Mouse (Mus musculus): Measurements from ENCODE around the gene Ahcyl2. TPM values are rescaled to one million over a fixed set of nuclear protein-coding genes. Genes with fewer than 3 reads are reported as not detected.
"Not testable (repeated sequence)": the region's sequence is repeated elsewhere in the genome, so short reads cannot be mapped to it uniquely, and the experiment has no call there.

Gene Ahcyl2
- total RNA-seq, 2 experiments from 2014 or later, result 14.7 to 20.3 TPM

DNA sequence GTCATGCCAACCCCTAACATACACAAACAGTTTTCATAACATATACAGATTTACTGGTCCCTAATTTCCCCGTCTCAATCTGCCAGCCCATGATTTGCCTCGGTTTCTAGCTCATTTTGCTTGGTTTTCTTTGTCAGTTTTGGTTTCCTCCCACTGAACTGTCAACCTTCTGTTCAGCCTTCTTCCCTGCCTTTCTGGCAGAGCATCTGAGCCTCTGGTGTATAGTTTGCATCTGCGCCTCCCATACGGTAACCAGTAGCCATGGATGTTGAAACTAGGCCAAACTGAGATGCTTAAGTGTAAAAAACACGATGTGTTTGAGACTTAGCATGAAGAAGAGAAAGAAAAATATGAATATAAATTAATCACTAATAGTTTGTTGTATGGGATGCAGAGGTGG lies 11.8 kb upstream of the Ahcyl2 start:
- intact Hi-C loops (cut with DNase I), result no loop called here
- Histone ChIP-seq H3K27ac (no peak overlapping the region), H3K4me3 (no peak overlapping the region)
- DNase-seq, result no peak
- no peak for TF ChIP-seq CTCF (IDR thresholded peaks at IDR 0.05)

DNA sequence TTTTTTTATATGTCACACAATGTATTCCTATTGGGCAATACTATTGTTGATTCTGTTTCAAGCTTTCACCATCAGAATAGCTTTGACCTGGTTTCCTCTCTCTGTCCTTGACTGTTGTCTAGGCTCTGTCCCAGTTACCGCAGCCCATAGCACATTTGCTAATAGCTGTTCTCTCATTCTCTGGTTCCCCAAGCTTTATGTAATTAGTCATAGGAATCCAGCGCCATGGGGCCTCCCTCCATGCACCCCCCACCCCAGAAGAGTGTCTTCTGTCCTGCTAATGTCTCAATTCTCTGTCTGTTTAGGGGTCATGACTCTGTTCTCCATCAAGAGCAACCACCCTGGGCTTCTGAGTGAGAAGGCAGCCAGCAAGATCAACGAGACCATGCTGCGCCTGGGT lies 11.3 kb upstream of the Ahcyl2 start:
- Histone ChIP-seq H3K4me3 (no peak overlapping the region), H3K27ac (no peak overlapping the region)
- intact Hi-C loops (cut with DNase I), result no loop called here
- DNase-seq, result no peak
- no peak for TF ChIP-seq CTCF (IDR thresholded peaks at IDR 0.05)

DNA sequence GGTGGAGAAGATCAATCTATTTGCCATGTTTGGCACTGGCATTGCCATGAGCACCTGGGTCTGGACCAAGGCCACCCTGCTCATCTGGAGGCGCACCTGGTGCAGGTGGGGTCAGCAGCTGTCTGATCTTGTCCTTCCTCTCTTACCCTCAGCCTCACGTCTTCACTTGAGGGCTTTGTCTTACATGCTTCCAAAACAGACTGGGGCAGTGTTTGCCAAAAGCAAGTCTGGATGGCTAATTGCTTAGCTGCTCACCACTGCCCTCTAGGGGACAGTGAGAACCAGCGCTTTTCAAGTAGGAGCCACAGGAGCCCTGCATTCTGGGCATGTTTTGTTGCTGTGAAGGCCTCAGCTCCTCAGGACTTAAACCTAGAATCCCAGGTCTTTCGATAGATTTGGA lies 9.4 kb upstream of the Ahcyl2 start:
- intact Hi-C loops (cut with DNase I), result loop anchor here (2.0 kb wide), 1 partner anchor 46 kb away; no protein-coding TSS in a partner anchor
- peak; percentile 94 for TF ChIP-seq CTCF (IDR thresholded peaks at IDR 0.05)
- DNase-seq, result peak; percentile 74

DNA sequence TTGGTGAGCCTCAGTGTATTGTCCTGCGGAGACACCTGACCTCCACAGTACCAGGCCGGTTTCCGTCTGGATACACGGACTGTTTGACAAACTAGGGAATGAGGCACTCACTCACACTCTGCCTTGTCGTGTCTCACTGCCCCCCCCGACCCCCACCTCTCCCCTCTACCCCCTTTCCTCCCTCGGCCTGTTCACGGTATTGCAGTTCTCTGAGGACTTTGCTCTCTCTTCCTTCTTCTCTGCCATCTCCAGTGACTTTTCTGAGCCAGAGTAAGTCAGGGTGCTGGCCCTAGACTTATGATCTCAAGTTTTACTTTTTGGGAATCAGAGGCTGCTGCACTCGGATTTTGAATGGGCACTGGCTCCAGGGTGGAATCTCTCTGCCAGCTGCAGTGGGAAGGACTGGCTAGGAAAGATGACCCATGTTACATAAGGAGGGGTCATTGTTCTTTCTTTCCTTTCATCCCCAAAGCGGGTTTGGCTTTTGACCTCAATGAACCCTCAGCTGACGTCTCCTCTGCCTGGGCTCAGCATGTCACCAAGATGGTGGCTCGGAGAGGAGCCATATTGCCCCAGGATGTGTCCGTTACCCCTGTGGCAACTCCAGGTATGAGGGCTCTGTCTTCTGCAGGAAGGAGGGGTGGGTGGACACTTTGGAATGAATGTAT lies 8.7 kb upstream of the Ahcyl2 start:
- no peak for TF ChIP-seq CTCF (IDR thresholded peaks at IDR 0.05)
- no peak overlapping the region for H3K4me3 ChIP-seq
- intact Hi-C loops (cut with DNase I), result loop anchor here (2.0 kb wide), 1 partner anchor 46 kb away; no protein-coding TSS in a partner anchor

More for the DNA sequence above, 9.4 kb upstream of the Ahcyl2 start:
- Histone ChIP-seq H3K27ac (no peak overlapping the region), H3K4me3 (no peak overlapping the region)

DNA sequence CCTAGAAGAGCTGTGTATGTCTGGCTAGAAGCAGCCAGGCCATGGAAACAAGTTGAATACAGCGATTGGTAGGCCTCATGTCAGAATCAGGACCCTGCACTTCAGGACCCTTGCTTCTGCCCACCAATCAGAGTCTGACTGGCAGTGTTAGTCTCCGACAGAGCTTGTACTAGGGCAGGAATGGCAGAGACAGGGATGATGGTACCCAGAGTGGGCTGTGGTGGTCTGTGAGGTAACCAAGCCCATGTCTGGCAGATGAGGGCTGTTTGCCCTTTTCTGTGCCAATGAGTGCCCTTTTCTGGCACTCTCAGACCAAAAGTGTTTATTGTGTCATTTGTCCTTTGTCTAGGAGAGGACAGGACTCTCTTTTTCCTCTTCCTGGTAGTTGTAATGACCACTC lies 7.4 kb upstream of the Ahcyl2 start:
- H3K4me3 ChIP-seq; intact Hi-C loops (cut with DNase I); DNase-seq; H3K27ac ChIP-seq: not testable (repeated sequence)

More for the DNA sequence above, 8.7 kb upstream of the Ahcyl2 start:
- no peak for DNase-seq
- H3K27ac ChIP-seq, result no peak overlapping the region

DNA sequence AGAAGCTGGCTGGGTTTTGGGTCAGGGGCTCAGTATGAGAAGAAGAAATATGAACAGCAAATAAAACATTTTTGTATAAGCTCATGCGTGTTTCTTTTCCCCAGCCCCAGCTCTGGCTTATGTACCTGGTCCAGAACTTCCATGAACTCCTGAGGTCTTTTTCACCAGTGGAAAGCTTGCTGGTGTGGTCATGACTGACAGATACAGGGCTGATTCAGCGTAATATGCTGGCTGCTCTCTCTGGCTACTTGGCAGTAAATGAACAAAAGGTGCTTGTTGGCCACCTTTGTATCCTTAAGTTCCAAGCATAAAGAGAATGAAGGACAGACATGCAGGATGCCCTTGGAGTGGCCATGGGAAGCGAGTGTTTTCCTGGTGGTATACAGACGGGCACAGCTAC lies 6.5 kb upstream of the Ahcyl2 start:
- intact Hi-C loops (cut with DNase I), result no loop called here
- DNase-seq, result no peak
- TF ChIP-seq CTCF (IDR thresholded peaks at IDR 0.05), result no peak
- Histone ChIP-seq H3K4me3 (no peak overlapping the region), H3K27ac (no peak overlapping the region)

DNA sequence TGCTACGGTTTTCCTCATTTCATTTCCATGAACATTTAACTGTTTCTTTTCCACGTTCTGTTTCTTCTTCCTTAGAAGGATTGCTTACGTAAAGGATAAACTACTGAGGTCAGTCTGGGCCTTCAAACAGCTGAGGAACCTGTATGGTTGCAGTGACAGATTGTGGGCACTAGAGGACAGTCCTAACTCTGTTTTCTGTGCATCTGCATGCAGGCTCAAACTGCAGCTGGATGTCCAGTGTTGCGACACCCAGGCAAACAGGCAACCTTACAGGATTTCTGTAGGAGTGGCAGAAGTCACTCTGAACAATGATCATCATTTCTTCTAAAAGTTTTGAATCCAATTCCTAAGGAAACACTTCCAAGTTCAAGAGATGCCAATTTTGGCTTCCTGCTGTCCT lies 5.3 kb upstream of the Ahcyl2 start:
- H3K27ac ChIP-seq, result no peak overlapping the region
- TF ChIP-seq CTCF (IDR thresholded peaks at IDR 0.05), result peak; percentile 68
- intact Hi-C loops (cut with DNase I), result no loop called here
- DNase-seq, result peak; percentile 36
- no peak overlapping the region for H3K4me3 ChIP-seq

DNA sequence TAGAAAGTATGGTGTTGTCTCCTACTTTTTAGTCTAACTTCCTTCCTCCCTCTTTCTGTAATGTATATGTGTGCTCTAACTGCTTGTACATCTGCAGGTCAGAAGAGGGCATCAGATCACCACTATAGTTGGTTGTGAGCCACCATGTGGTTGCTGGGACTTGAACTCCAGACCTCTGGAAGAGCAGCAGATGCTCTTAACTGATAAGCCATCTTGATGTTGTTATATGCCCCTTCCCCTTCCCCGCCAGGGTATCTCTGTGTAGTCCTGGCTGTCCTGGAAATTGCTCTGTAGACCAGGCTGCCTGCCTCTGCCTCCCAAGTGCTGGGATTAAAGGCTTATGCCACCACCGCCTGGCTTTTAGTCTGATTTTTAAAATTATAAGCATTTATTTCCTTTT lies 937 bp upstream of the Ahcyl2 start:
- no peak overlapping the region for H3K4me3 ChIP-seq
- TF ChIP-seq CTCF (IDR thresholded peaks at IDR 0.05), result no peak
- intact Hi-C loops (cut with DNase I), result loop anchor here (2.0 kb wide), 1 partner anchor 52 kb away; no protein-coding TSS in a partner anchor
- no peak for DNase-seq
- H3K27ac ChIP-seq, result no peak overlapping the region

DNA sequence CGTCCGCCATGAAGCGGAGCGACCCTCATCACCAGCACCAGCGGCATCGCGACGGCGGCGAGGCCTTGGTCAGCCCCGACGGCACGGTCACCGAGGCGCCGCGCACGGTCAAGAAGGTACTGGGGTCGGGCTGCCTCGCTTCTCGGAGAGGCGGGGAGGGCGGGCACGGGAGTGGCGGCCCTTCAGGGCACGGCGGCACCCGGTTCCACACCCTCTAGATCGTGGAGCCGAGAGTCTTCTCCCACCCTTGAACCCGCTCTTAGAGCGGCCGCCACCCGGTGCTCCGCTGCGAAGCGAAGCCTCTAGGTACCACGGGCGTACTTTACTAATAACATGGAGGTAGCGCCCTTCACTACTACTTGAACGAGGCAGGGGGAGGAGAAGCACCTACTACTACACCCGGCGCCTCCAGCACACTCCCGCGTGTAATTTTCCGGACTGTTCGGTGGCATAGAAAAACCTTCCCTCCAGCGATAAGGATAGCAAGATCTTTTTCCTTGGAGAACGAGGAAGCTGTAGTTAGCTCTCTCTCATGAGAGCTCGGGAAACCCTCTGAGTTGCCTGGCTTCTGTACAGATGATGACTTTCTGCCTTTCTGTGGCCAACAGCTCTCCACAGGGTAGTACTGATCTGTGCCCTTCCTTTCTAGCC lies 1.1 kb downstream of the Ahcyl2 start:
- H3K27ac ChIP-seq, result peak overlapping the region; percentile 93
- H3K4me3 ChIP-seq, result peak overlapping the region; percentile 97
- no peak for TF ChIP-seq CTCF (IDR thresholded peaks at IDR 0.05)
- intact Hi-C loops (cut with DNase I), result no loop called here
- DNase-seq, result no peak

DNA sequence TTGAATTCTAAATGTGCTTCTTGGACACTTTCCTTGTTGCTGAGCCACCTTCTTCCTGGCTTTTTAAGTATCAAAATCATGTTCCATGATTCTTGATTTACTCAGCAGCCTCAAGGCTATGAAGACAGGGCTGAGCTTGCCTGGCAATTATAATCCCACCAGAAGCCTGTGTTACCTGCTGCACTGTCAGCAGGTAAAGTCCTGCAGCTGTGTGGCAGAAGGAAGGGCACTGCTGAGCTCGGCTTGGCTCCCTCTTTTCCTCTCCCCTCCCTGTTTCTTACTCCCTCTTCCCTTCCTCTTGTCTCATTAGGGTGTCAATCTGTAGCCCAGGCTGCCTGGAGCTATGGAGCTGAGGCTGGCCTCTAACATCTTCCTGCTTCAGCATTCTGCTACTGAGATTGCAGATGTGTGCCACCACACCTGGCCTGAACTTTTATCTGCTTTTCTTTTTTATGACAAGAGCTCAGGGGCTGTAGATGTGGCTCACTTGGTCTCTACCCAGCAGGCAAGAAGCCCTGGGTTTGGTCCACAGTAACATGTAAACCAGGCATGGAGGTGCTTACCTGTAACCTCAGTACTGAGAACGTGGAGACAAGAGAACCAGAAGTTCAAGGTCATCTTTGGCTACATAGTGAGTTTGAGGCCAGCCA lies 3.0 kb downstream of the Ahcyl2 start:
- no peak for DNase-seq
- Histone ChIP-seq H3K27ac (no peak overlapping the region), H3K4me3 (no peak overlapping the region)
- no peak for TF ChIP-seq CTCF (IDR thresholded peaks at IDR 0.05)
- intact Hi-C loops (cut with DNase I), result no loop called here

DNA sequence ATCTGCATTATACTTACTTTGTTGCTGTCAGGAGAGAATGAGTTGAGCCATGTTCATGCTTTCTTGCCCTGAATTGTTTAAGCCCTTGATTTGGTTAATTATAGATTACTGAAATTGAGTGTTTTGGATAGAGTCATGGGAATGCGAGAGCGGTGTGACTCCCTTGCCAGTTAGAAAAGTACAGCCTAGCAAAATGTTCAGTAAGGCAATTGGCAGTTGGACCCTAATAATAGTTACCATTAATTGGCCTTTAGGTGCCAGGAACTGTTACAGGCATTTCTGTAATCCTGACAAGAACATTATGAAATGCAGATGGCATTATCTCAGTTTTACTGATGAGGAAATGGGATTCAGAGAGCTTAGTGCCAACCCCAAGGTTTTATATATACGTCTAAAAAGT lies 4.4 kb downstream of the Ahcyl2 start:
- intact Hi-C loops (cut with DNase I), result no loop called here

DNA sequence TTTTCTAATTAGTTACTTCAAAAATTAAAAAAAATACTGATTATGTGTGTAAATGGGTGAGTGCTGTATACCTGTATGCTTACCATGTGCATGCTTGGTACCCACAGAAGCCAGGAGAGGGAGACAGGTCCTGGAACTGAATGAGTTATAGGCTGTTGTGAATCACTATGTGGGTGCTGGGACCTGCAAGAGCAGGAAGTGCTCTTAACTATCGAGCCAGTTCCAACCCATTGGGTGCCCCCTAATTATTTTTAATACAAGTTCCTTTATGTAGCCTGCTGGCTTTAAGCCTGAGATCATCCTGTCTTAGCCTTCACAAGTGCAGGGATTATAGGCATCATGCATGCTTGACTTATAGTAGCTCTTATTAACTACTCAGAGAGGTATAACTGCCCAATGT lies 6.3 kb downstream of the Ahcyl2 start:
- DNase-seq, result no peak
- Histone ChIP-seq H3K4me3 (no peak overlapping the region), H3K27ac (no peak overlapping the region)
- no peak for TF ChIP-seq CTCF (IDR thresholded peaks at IDR 0.05)
- intact Hi-C loops (cut with DNase I), result no loop called here

More for the DNA sequence above, 4.4 kb downstream of the Ahcyl2 start:
- no peak overlapping the region for H3K4me3 ChIP-seq
- DNase-seq, result no peak
- H3K27ac ChIP-seq, result no peak overlapping the region
- no peak for TF ChIP-seq CTCF (IDR thresholded peaks at IDR 0.05)

DNA sequence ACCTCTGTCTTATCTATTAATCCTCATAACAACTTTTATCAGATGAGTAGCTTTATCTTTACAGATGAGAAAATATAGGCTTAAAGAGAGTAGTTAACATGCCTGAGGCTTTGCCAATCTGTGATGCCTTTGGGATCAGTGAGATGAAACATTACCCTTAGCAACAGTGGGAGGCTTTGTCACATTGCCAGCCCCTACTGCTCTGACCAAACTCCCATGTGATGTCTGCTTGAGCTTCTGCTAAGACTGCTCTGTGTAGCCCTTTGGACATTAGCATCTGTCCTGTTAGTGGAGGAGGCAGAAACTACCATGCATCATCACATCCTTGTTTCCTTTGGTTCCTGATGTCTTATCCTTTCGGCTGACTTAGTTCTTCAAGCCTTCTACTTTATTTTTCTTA lies 7.8 kb downstream of the Ahcyl2 start:
- DNase-seq, result peak; percentile 51
- no peak for TF ChIP-seq CTCF (IDR thresholded peaks at IDR 0.05)
- intact Hi-C loops (cut with DNase I), result no loop called here
- Histone ChIP-seq H3K4me3 (no peak overlapping the region), H3K27ac (no peak overlapping the region)

All from gastrocnemius, adult 2 months (tissue).